Mouse (Mus musculus): ENCODE measurements around the gene Bckdhb.

DNA sequence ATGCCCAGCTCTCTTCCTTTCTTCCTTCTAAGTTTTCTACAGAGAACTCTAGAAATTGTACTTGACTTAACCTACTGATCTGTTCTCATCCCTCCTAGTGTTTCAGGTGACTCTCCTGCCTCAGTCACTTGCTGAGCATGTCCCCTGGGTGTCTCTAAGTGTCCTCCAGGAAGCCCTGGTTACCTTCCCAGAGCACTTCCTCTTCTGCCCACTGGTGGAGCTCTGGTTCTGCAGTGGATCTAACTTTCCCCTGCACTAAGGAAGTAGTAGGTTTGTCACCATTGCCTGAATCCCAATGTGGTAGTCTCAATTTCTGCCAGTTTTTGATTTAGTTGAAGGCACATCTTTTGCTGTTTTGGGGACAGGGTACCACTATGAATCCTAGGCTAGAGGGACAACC, 38.8 kb upstream of the Bckdhb start:
- TF ChIP-seq CTCF (IDR thresholded peaks at IDR 0.05; ENCODE audit: borderline replicate concordance, extremely low read depth, insufficient read depth, insufficient read length) (no peak), POLR2A (IDR thresholded peaks at IDR 0.05; ENCODE audit: borderline replicate concordance, extremely low read depth, insufficient read depth, insufficient read length, poor library complexity, severe bottlenecking) (no peak)
